Mouse (Mus musculus) intestine, embryonic 16.5 days (tissue): Measurements from ENCODE around the gene Cd276. TPM values are rescaled to one million over a fixed set of nuclear protein-coding genes. Genes with fewer than 3 reads are reported as not detected.

Source experiments
- ATAC-seq: fragments of 200-750 bp; cut with Nextera tagmentation; 2 replicates; pipeline ENCODE4 v1.8.0; 2017; ENCODE audit warnings: moderate TSS enrichment, moderate library complexity
- H3K27ac ChIP-seq: fragments of 300-500 bp; sonication (generic); 2 replicates; pipeline ENCODE4 v1.5.1; 2014; ENCODE audit warnings: mild to moderate bottlenecking, low read length
- H3K27me3 ChIP-seq: fragments of 300-500 bp; sonication (generic); replicated peaks from 2 replicates; pipeline ENCODE4 v1.6.1; 2014; ENCODE audit warnings: low read length, control low read depth, mixed read lengths; ENCODE audit not compliant: control insufficient read depth, insufficient read depth
- H3K36me3 ChIP-seq: fragments of 300-500 bp; sonication (generic); 2 replicates; pipeline ENCODE4 v1.6.1; 2014; ENCODE audit warnings: low read length, control low read depth; ENCODE audit not compliant: control insufficient read depth, insufficient read depth
- H3K4me1 ChIP-seq: fragments of 300-500 bp; sonication (generic); 2 replicates; pipeline ENCODE4 v1.6.1; 2014; ENCODE audit warnings: low read length, control low read depth, mixed read lengths; ENCODE audit not compliant: control insufficient read depth, insufficient read depth
- H3K4me2 ChIP-seq: fragments of 300-500 bp; sonication (generic); 2 replicates; pipeline ENCODE4 v1.6.1; 2014; ENCODE audit warnings: low read depth, low read length, control low read depth
- H3K4me3 ChIP-seq: fragments of 300-500 bp; sonication (generic); 2 replicates; pipeline ENCODE4 v1.5.1; 2014; ENCODE audit warnings: mild to moderate bottlenecking, low read length
- H3K9ac ChIP-seq: fragments of 300-500 bp; sonication (generic); 2 replicates; pipeline ENCODE4 v1.6.1; 2014; ENCODE audit warnings: low read depth, low read length
- H3K9me3 ChIP-seq: fragments of 300-500 bp; sonication (generic); 2 replicates; pipeline ENCODE4 v1.6.1; 2016; ENCODE audit warnings: low read length, control low read depth; ENCODE audit not compliant: control insufficient read depth
- WGBS: fragments of 180-500 bp; shearing (Covaris S2); extraction: QIAGEN DNeasy Blood & Tissue Kit; methylation state at CpG from one replicate; pipeline ENCODE4 v1.1.7; 2014; 5-methylcytosine and 5-hydroxymethylcytosine counted together
- polyA plus RNA-seq: library from polyadenylated mRNA; unstranded; fragments of >200 nt; fragmentation: Nextera tagmentation; extraction: Ambion mirVana; gene quantifications from 2 replicates; pipeline ENCODE4 v1.2.1, GENCODE M21; 2015

The Cd276 gene
- polyA plus RNA-seq, 1 experiment from 2014 or later = 17.9 TPM

DNA sequence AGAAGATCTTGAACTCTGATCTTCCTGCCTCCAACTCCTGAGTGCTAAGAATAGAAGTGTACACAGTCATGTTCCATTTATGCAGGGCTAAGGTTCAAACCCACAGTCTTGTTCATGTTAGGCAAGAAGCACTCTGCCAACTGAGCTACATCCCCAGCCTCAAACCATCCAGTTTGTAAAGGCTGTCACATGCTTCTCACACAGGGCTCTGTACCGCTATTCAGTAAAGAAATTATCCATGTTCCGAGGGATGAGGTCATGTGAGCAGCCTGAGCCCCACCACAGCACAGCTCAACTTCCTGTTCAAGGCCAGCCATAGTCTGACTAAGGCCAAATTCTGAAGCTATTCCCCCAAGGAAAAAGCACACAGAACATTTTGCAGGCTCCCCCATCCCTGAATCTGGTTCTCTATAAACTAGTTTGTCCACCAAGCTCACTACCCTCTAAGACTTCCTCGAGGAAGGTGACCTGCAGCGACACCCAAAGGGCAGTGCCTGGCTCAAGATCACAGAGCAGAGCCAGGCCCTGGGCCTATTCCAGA, 33.3 kb downstream of the Cd276 start:
- Histone ChIP-seq H3K27me3 (no peaks in the 10 kb centered on the region), H3K4me1 (peaks cover 14% of the 10 kb centered on the region), H3K4me2 (no peak overlapping the region), H3K4me3 (no peak overlapping the region), H3K9me3 (no peaks in the 10 kb centered on the region), H3K36me3 (no peaks in the 10 kb centered on the region), H3K27ac (no peak overlapping the region), H3K9ac (no peak overlapping the region)
- ATAC-seq = no peak
- 60% methylated on average over 4 of the region's 4 CpGs for WGBS

GRCm38 (mm10) chr9:58520816-58521581, 34.2 kb downstream of the Cd276 start:
- Histone ChIP-seq H3K4me3 (no peak overlapping the region), H3K27me3 (no peaks in the 10 kb centered on the region), H3K4me1 (peaks cover 14% of the 10 kb centered on the region), H3K4me2 (no peak overlapping the region), H3K36me3 (no peaks in the 10 kb centered on the region), H3K27ac (no peak overlapping the region), H3K9me3 (no peaks in the 10 kb centered on the region), H3K9ac (no peak overlapping the region)
- WGBS = 75% methylated on average over 5 of the region's 5 CpGs
- ATAC-seq = no peak

GRCm38 (mm10) chr9:58519953-58520352, 35.3 kb downstream of the Cd276 start:
- H3K27ac ChIP-seq = no peak overlapping the region
- no peak overlapping the region for H3K9ac ChIP-seq
- H3K9me3 ChIP-seq = no peaks in the 10 kb centered on the region
- no peak for ATAC-seq
- H3K4me3 ChIP-seq = no peak overlapping the region
- no peaks in the 10 kb centered on the region for H3K27me3 ChIP-seq
- WGBS = 67% methylated on average over 3 of the region's 3 CpGs
- no peak overlapping the region for H3K4me2 ChIP-seq
- H3K36me3 ChIP-seq = no peaks in the 10 kb centered on the region
- peaks cover 14% of the 10 kb centered on the region for H3K4me1 ChIP-seq

DNA sequence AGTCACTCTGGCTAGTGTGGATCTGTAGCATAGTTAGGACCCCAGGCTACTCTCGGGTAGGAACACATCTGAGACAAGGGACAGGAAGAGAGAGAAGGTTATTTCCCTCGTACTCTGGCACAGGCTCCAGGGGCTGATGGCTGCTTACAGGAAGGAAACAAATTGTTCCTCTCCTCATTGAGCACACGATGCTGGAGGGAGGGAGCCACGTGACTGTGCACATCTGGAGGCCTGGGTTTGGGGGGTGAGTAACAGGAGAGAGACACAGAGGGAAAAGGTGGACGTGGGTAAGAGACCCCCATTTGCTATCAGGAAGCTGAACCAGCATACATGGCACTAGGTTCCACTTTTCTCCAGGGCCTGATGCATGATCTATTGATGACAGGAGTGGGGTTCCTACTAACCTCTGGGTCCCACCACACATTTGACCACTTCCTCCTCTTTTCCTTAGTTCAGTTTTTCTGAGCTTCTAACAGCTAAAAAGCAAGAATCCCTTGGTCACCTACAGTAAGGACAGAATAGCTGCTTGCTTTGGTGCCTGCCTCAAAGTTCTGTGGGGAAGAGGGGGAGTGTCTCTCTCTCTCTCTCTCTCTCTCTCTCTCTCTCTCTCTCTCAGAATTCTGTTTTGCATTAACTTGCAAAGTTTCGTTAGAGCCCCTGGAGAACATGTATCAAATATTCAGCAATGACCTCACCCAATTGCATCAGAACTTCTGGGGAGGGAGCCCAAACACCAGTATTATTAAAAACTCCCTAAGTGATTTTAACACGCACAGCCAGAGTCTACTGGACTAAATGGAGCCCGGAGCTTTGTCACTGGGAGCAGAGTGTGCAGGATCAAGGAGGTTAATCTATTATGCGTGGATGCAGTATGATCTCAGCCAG, 37.1 kb downstream of the Cd276 start:
- H3K27me3 ChIP-seq = no peaks in the 10 kb centered on the region
- H3K4me3 ChIP-seq = no peak overlapping the region
- no peak overlapping the region for H3K4me2 ChIP-seq
- no peaks in the 10 kb centered on the region for H3K36me3 ChIP-seq
- H3K9me3 ChIP-seq = no peaks in the 10 kb centered on the region
- no peak for ATAC-seq
- H3K4me1 ChIP-seq = peaks cover 14% of the 10 kb centered on the region
- WGBS = 44% methylated on average over 9 of the region's 9 CpGs
- no peak overlapping the region for H3K9ac ChIP-seq
- H3K27ac ChIP-seq = no peak overlapping the region

DNA sequence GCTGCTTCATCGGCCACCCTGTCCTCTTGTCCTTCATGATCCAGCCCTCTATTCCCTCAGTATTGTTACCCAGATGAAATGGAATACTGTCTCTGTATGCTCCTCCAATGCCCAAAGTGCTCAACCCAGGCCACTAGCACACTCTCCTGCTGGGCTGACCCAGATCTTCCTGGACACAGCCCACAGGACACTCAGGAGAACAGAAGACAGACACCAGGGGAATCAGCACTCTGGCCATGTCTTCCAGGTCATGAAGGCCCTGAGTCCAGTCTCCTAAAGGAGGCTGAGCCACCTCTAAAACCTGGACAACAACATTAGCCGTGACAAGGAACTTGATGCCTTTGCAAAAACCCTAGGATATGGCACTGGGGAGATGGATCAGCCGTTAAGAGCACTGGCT, 38.8 kb downstream of the Cd276 start:
- WGBS = 85% methylated on average over 3 of the region's 3 CpGs
- Histone ChIP-seq H3K4me3 (no peak overlapping the region), H3K36me3 (no peaks in the 10 kb centered on the region), H3K4me2 (no peak overlapping the region), H3K27me3 (no peaks in the 10 kb centered on the region), H3K27ac (no peak overlapping the region), H3K4me1 (peaks cover 9% of the 10 kb centered on the region), H3K9me3 (no peaks in the 10 kb centered on the region), H3K9ac (no peak overlapping the region)
- no peak for ATAC-seq

GRCm38 (mm10) chr9:58513749-58514148, 41.5 kb downstream of the Cd276 start:
- Histone ChIP-seq H3K36me3 (no peaks in the 10 kb centered on the region), H3K27me3 (no peaks in the 10 kb centered on the region), H3K4me2 (no peak overlapping the region), H3K4me1 (peaks cover 9% of the 10 kb centered on the region), H3K4me3 (no peak overlapping the region), H3K9me3 (no peaks in the 10 kb centered on the region), H3K27ac (no peak overlapping the region), H3K9ac (no peak overlapping the region)
- WGBS = 40% methylated on average over 5 of the region's 5 CpGs
- ATAC-seq = no peak

GRCm38 (mm10) chr9:58510452-58510851, 44.8 kb downstream of the Cd276 start:
- Histone ChIP-seq H3K9ac (no peak overlapping the region), H3K27me3 (no peaks in the 10 kb centered on the region), H3K36me3 (no peaks in the 10 kb centered on the region), H3K4me1 (no peaks in the 10 kb centered on the region), H3K4me2 (no peak overlapping the region), H3K9me3 (no peaks in the 10 kb centered on the region), H3K27ac (no peak overlapping the region), H3K4me3 (no peak overlapping the region)
- WGBS = 87% methylated on average over 5 of the region's 5 CpGs
- ATAC-seq = no peak

GRCm38 (mm10) chr9:58507216-58508005, 47.8 kb downstream of the Cd276 start:
- WGBS = 74% methylated on average over 8 of the region's 8 CpGs
- Histone ChIP-seq H3K9me3 (no peaks in the 10 kb centered on the region), H3K36me3 (no peaks in the 10 kb centered on the region), H3K4me1 (no peaks in the 10 kb centered on the region), H3K4me2 (no peak overlapping the region), H3K4me3 (no peak overlapping the region), H3K27me3 (no peaks in the 10 kb centered on the region), H3K9ac (no peak overlapping the region), H3K27ac (no peak overlapping the region)
- ATAC-seq = no peak

DNA sequence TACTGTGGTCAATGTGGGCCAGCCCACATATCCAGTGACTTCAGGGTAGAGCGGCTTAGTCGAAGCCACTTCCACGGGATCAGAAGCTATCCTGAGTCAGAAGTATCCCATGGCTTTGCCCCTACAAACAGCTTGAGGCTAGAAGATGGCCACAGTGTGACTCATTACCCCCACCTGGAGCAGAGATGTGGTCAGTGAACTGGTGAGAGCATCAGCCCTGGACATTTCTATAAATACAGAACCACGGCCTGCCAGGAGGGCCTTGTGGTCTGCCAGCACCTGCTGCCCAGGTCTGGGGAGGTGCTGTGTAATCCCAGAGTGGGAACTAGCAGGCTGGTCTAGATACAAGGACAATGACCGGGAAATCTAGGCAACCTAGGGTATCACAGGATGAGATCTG, 54.3 kb downstream of the Cd276 start:
- H3K27ac ChIP-seq = no peak overlapping the region
- WGBS = 84% methylated on average over 5 of the region's 5 CpGs
- no peak overlapping the region for H3K4me2 ChIP-seq
- no peaks in the 10 kb centered on the region for H3K36me3 ChIP-seq
- no peak for ATAC-seq
- no peak overlapping the region for H3K9ac ChIP-seq
- no peak overlapping the region for H3K4me3 ChIP-seq
- no peaks in the 10 kb centered on the region for H3K27me3 ChIP-seq
- no peaks in the 10 kb centered on the region for H3K4me1 ChIP-seq
- H3K9me3 ChIP-seq = no peaks in the 10 kb centered on the region
